Mouse (Mus musculus) brain, embryonic 14.5 days (tissue): ENCODE data around the gene Pwwp2a. TPM values are rescaled to one million over a fixed set of nuclear protein-coding genes. Genes with fewer than 3 reads are reported as not detected.

Experiments used
- DNase-seq: peaks from one replicate; pipeline ENCODE4 v3.0.0-alpha.2; 2011; ENCODE audit warnings: low read depth
- CTCF ChIP-seq: fragments of 200-500 bp; IDR thresholded peaks from 2 replicates; pipeline ENCODE4 v1.5.1; 2012; ENCODE audit warnings: inconsistent platforms, mild to moderate bottlenecking, moderate library complexity, borderline replicate concordance; ENCODE audit not compliant: insufficient read depth, insufficient read length; ENCODE audit errors: extremely low read depth
- POLR2A ChIP-seq: fragments of 200-500 bp; IDR thresholded peaks from 2 replicates; pipeline ENCODE4 v1.6.1; 2012; ENCODE audit warnings: mild to moderate bottlenecking, inconsistent platforms, borderline replicate concordance; ENCODE audit not compliant: poor library complexity, insufficient read depth, insufficient read length, severe bottlenecking; ENCODE audit errors: extremely low read depth
- polyA plus RNA-seq: library from polyadenylated mRNA; depleted of rRNA; stranded (reverse); fragments of >200 nt; gene quantifications from 2 replicates; pipeline ENCODE4 v1.2.3, GENCODE M21; 2012; rRNA removed

The Pwwp2a gene
- polyA plus RNA-seq, result 38.7 and 49.7 TPM in 2 replicates

DNA sequence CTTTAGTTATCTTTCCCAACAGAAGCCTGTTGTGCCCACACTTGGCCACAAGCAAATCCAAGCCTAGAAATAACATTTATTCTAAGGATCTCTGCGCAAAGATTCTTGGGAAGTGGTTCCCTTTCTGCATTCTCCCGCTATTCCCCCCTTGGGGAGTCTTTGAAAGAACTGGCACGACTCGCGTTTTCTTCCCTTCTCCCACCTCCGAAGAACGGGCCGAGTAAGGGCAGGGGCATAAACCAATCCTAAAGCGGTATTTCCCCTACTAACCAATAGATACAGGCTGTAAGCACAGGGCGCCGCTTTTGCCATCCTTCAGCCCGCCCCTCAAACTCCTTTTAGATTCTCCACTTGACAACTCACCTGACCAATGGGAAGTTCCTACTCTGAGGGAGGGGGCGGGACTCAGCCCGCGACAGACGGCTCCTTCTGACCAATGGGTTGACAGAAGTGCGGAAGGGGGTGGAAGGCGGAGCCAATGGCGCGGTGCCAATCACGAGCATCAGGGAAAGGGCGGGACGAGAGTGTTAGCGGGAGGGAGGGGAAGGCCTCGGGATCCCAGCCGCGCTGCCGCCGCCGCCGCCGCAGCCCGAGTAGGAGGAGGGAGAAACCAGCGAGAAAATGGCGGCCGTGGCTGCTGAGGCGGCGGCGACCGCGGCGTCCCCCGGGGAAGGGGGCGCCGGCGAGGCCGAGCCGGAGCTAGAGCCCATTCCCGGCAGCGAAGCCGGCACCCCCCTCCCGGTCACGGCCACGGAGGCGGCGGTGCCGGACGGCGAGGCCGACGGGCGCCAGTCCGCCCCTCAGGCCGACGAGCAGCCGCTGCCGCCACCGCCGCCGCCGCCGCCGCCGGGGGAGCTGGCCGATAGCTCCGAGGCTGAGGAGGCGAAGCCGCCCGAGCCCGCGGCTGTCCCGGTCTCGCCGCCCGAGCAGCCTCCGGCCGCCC lies at the start of gene Pwwp2a:
TSS of gene Pwwp2a (plus strand) at position 527 of the 943 bp plus-strand sequence.
- peak; percentile 90 for TF ChIP-seq POLR2A
- TF ChIP-seq CTCF, result no peak
- DNase-seq, result peak; percentile 100

DNA sequence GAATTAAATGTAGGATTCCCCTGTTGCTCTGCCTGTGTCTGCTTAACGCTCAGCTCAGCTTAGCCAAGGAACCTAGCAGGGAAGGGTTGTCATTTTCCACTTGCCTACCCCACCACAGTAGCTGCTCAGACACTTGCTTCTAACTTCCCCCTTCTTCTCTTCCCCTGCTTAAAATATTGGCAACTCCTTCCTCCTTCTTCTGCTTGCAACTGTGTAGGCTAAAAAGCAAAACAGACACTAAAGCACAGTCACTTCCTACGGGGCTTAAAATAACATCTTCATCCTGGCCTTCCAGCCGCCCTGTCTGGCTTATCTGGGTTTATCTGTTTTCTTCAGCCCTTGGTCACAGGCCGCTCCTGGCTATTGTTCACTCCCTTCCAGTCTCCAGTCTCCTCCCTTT lies 49.2 kb upstream of the Pwwp2a start:
- DNase-seq, result no peak
- no peak for TF ChIP-seq POLR2A
- TF ChIP-seq CTCF, result no peak

DNA sequence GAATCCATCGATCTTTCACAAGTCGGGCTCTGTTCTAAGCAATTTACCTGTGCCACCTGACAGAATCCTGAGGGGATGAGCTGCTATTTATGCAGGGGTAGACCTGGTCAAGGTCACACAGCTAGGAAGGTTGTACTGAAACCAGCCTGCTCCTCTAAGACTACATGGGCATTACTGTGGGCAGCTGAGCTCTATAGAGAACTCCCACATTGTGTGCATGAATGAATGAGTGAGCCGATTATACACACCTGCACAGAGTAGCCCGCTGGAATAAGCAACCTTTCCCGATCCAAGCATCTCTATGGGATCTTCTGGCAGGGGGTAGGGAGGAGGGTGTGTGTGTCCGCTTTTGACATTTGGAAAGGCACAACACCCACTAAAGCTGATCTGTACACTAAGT lies 48.6 kb upstream of the Pwwp2a start:
- no peak for DNase-seq

DNA sequence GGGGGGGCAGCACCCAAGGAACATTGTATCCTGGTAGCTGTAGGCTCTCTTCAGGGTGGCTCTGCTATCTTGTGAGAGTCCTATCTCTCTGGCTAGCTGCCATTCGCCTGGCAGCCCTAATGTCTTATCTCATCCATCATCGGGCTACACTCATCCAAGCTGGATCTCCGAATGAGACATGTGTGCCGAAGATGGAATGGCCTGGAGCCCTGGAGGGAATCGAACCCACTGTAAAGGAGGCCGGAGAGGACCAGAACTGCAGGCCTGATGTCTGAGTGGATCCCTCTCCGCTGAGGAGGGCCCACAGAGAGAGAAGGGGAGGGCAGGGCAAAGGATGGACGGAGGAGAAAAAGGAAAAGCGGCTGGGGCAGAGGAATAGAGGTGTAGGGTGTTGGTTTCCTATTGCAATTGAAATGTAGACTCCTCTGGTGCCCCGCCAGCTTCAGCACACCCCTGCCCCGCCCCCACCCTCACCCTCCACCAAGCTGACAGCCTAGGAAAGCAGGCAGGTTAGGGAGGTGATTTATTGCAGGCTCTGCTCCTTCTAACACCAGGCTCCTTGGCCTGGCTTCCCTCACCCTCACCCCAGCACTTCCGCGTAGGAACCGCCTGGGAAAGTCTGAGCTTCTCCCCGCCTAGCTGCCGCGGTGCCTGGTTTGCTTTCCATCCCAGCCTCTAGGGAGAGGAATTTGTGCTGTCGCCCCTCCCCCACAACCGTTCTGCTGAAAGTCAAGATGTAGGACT lies 48.0 kb upstream of the Pwwp2a start:
- DNase-seq, result peak; percentile 82
- TF ChIP-seq CTCF (no peak), POLR2A (no peak)

More for the DNA sequence above, 48.6 kb upstream of the Pwwp2a start:
- TF ChIP-seq POLR2A (no peak), CTCF (no peak)

DNA sequence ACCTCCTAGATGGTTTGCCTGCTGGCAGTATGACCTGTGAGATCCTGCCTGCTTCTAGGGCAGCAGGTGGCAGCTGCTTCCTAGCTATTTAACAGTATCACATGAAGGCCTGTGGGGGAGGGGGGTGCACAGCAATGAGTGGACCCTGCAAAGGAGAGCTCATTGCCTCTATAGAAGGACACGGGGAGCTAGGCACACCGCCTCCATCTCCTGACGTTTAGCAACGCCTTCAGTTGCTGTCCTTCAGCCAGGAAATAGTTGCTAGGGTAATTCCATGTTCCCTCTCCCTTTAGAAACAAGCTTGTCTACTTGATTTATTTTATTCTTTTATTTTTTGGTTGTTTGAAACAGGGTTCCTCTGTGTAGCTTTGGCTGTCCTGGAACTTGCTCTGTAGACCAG lies 45.0 kb upstream of the Pwwp2a start:
- DNase-seq, result no peak

DNA sequence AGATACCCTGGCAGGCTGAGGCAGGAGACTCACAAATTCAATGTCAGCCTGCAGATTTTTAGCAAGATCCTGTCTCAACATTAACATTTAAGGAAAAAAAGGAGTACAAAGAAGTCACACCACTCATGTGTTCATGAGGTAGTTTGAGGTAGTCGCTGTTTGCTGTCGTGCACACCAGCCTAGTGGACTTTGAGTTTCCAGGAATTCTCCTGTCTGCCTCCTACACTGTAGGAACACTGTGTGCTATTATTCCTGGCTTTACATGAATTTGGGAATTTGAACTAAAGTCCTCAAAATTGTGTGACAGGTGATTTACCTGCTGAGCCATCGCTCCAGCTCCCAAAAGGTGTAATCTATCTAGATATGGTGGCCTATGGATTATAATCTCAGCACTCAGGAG lies 43.3 kb upstream of the Pwwp2a start:
- no peak for TF ChIP-seq POLR2A
- no peak for TF ChIP-seq CTCF
- no peak for DNase-seq

More for the DNA sequence above, 45.0 kb upstream of the Pwwp2a start:
- TF ChIP-seq POLR2A (no peak), CTCF (no peak)

DNA sequence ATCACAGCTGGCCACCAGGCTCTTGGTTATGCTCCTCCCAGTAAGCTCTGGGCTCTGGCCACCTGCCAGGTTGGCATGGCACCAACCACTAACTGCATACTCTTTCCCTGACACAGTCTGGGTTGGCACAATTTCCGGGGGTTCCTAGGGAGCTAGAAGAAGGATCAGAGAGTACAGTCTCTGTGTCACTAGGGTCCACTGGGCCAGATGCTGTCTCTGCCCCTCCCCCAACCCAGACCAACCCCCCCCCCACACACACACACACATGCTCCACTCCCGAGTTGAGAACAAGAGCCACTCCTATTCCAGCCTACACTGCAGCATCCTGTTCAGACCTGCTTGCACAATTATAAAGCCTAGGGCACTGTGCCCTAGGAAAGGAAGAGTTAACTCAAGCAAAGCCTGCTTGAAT lies 38.6 kb upstream of the Pwwp2a start:
- DNase-seq, result peak; percentile 96
- TF ChIP-seq CTCF, result no peak
- no peak for TF ChIP-seq POLR2A

DNA sequence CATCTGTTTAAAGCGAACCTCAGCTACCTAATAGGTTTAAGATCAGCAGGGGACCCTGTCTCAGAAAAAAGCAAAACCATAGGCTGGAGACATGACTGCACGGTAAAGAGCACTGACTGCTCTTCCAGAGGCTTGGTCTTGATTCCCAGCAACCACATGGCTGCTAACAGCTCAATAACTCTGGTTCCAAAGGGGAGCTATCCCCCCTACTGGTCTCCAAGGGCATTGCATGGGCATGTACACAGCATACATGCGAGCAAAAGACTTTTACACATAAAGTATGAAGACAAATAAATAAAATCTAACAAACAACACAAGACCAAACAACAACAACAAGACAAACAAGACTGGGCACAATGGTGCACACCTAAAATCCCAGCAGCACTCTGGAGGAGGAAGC lies 36.5 kb upstream of the Pwwp2a start:
- no peak for DNase-seq
- no peak for TF ChIP-seq POLR2A
- TF ChIP-seq CTCF, result peak; percentile 37; the same call in 1 of the 2 replicates

DNA sequence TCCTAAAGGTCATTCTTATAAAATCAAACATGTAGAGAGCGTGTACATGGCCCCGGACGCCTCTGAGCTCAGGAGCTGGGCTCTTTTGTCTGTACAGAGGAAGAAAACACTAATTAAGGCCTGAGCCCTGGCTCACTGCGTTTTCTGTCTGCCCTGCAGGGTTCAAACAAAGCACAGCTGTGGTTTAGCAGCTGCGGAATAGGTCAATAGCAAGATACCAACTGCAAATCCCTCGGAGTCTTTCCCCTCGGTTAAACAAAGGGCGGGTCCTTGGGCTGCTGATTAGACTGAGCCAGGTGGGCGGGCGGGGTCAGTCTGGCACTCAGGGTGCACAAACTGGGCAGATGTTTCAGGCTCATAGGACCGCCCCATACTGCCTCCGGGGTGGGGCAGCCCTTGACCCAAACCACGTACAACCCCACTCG lies 28.7 kb upstream of the Pwwp2a start:
- TF ChIP-seq CTCF (no peak), POLR2A (no peak)
- DNase-seq, result peak; percentile 67

DNA sequence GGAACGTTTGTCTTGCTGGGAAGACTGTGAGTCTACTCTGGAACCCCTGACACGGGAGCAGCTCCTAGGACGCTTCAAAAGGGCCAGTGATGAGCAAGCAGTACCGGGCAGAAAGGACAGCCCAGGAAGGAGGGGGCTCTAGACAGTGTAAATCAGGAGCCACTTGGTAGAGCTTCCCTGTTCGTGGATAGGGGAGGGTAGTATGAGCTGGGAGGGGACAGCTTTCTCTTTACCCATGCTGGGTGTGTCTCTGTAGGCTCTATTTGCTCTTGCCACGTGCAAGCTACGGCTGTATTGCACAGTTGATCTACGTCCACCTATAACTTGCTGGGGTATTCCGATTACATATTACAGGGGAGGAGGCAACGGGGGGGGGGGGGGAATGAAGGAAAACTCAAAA lies 25.3 kb upstream of the Pwwp2a start:
- TF ChIP-seq CTCF, result no peak
- no peak for TF ChIP-seq POLR2A
- no peak for DNase-seq

DNA sequence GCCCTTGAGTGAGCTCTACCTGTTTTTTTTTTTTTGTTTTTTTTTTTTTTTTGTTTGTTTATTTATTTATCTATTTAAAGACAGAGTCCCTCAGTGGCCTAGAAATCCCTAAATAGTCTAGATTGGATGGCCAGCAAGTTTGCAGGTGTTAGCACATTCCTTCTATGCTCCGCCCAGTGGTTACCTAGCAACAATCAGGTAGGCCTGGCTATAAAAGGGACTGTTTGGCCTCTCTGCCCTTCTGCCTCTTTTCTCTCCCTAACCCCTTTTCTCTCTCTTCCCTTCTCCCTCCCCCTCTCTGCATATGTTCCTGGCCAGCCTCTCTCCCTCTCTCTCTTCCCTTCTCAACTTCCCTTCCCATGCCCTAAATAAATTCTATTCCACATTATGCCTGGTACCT lies 23.8 kb upstream of the Pwwp2a start:
- no peak for DNase-seq
- TF ChIP-seq CTCF (no peak), POLR2A (no peak)
